Comparison of ENCODE assay signal across 16 mouse cellular contexts in the genomic region with DNA sequence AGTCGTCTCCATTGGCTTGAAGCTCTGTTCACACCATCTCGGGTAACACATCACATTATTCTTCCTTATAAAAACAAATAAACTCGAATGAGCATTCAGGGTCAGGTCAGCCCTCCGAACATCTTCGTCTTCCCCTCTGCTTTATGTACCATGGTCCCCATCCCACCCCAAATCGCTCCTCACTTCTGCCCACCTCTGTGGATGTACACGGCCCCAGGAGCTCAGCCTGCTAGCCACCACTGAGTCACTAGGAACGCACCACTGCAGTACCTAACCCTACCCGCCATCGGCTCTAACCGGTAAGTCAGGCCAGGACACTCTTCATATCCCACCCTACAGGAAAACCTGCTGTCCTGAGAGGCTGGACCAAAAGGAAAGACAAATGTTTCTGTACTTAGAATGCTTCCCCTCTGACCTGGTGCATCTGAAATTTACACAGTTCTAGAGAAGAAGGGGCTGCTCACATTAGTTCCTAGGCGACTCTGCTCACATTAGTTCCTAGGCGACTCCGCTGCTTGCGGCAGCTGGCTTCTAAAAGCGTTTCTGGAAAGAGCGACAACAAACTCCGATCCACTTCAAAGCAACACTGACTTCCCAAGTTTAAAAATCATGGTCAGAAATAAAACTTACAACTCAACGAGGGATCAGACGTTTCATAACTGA.
DNase-seq lines count a peak whose midpoint lies in the region; ATAC-seq and TF ChIP-seq lines count a peak whose summit lies in the region.
"Had no signal": no experiment of that assay in that cellular context is flagged by ENCODE, and none has a peak within 500 bp of the region (broad histone marks: within the 10 kb centered on the region; RNA-seq: fewer than 3 reads in every experiment).

No protein-coding gene starts in this region.

- H3K27me3 ChIP-seq in hindbrain, embryonic 15.5 days: no peaks in the 10 kb centered on the region
- no peaks in the 10 kb centered on the region for H3K27me3 ChIP-seq in neural tube, embryonic 14.5 days (ENCODE audit: control insufficient read depth, insufficient read depth, low read length)
- H3K27me3 ChIP-seq: embryonic facial prominence, embryonic 13.5 days; intestine, embryonic 15.5 days had no signal

- peak; percentile 39 to 47 for DNase-seq in cerebellum, postnatal 25 days
- DNase-seq in cerebellum, adult 8-10 months: no peak
- no peak for DNase-seq in left cerebral cortex, adult 2 months (ENCODE audit: extremely low spot score in 1 of 2, low spot score in 2 of 2)
- DNase-seq in left cerebral cortex, postnatal 4 days: no peak
- DNase-seq in urinary bladder, postnatal 4 days (ENCODE audit: low spot score in 2 of 2): no peak
- DNase-seq in urinary bladder, postnatal 10 days (ENCODE audit: low spot score): no peak
- DNase-seq: cerebellum, postnatal 10 days; heart, adult 11 months; kidney, postnatal 14 days; lung, postnatal 10 days; thymus, postnatal 36 days had no signal

- H3K9me3 ChIP-seq in hindbrain, embryonic 15.5 days: no peaks in the 10 kb centered on the region
- H3K9me3 ChIP-seq in neural tube, embryonic 14.5 days (ENCODE audit: control insufficient read depth, low read length): no peaks in the 10 kb centered on the region
- H3K9me3 ChIP-seq: intestine, embryonic 15.5 days had no signal

- H3K9ac ChIP-seq in hindbrain, embryonic 15.5 days: peak overlapping the region; percentile 64; the same call in 1 of the 2 replicates
- 0 out of 2 replicates have a peak overlapping the region, but pooled peaks have one; percentile 8 for H3K9ac ChIP-seq in neural tube, embryonic 14.5 days (replicated peaks; ENCODE audit: low read depth, low read length)
- H3K9ac ChIP-seq: embryonic facial prominence, embryonic 13.5 days; intestine, embryonic 15.5 days; liver, embryonic 14.5 days had no signal

- WGBS in hindbrain, embryonic 15.5 days: 78% methylated on average over 20 of the region's 20 CpGs
- 84% methylated on average over 20 of the region's 20 CpGs for WGBS in neural tube, embryonic 14.5 days

- H3K4me1 ChIP-seq in hindbrain, embryonic 15.5 days (replicated peaks): peaks cover 32% of the 10 kb centered on the region
- peaks cover 13% of the 10 kb centered on the region; the same call in 1 of the 2 replicates for H3K4me1 ChIP-seq in neural tube, embryonic 14.5 days (ENCODE audit: control insufficient read depth, insufficient read depth, low read length)
- H3K4me1 ChIP-seq: embryonic facial prominence, embryonic 13.5 days; intestine, embryonic 15.5 days had no signal

- peak overlapping the region; percentile 59 for H3K4me2 ChIP-seq in hindbrain, embryonic 15.5 days
- H3K4me2 ChIP-seq in neural tube, embryonic 14.5 days (ENCODE audit: low read depth, low read length): peak overlapping the region; percentile 55
- H3K4me2 ChIP-seq: embryonic facial prominence, embryonic 13.5 days; intestine, embryonic 15.5 days had no signal

- TF ChIP-seq CTCF in left cerebral cortex, adult 2 months (IDR thresholded peaks at IDR 0.05): no peak

- no peaks in the 10 kb centered on the region for H3K36me3 ChIP-seq in hindbrain, embryonic 15.5 days
- no peaks in the 10 kb centered on the region for H3K36me3 ChIP-seq in neural tube, embryonic 14.5 days (ENCODE audit: control insufficient read depth, insufficient read depth, low read length)
- H3K36me3 ChIP-seq: embryonic facial prominence, embryonic 13.5 days; intestine, embryonic 15.5 days had no signal

- peak overlapping the region; percentile 69; the same call in 1 of the 2 replicates for H3K27ac ChIP-seq in left cerebral cortex, adult 2 months
- H3K27ac ChIP-seq in hindbrain, embryonic 15.5 days (replicated peaks): 0 out of 2 replicates have a peak overlapping the region, but pooled peaks have one; percentile 91
- no peak overlapping the region for H3K27ac ChIP-seq in neural tube, embryonic 14.5 days (ENCODE audit: low read depth, low read length)
- H3K27ac ChIP-seq: embryonic facial prominence, embryonic 13.5 days; intestine, embryonic 15.5 days; liver, embryonic 14.5 days had no signal

- no peak for ATAC-seq in hindbrain, embryonic 15.5 days (ENCODE audit: low FRiP score, low read depth)
- no peak for ATAC-seq in neural tube, embryonic 14.5 days (ENCODE audit: low read depth)
- ATAC-seq: intestine, embryonic 15.5 days had no signal

- peak overlapping the region; percentile 46 for H3K4me3 ChIP-seq in left cerebral cortex, adult 2 months
- H3K4me3 ChIP-seq in hindbrain, embryonic 15.5 days: peak overlapping the region; percentile 52
- peak overlapping the region; percentile 38 for H3K4me3 ChIP-seq in neural tube, embryonic 14.5 days (ENCODE audit: low read depth, low read length)
- H3K4me3 ChIP-seq: embryonic facial prominence, embryonic 13.5 days; intestine, embryonic 15.5 days had no signal

- intact Hi-C loops in left cerebral cortex, adult 2 months (cut with DNase I): loop anchor here (5.0 kb wide), 1 partner anchor 59 kb away; no protein-coding TSS in a partner anchor
- intact Hi-C loops in left cerebral cortex, postnatal 4 days (cut with DNase I): no loop called here

Comparison
In these comparisons a context has a peak if more than half of its experiments do, and no peak if none do; other contexts are left out.
1. DNase-seq: peak in cerebellum, postnatal 25 days (2 of 2); none in cerebellum, adult 8-10 months (single experiment), left cerebral cortex, adult 2 months (0 of 2), left cerebral cortex, postnatal 4 days (single experiment), urinary bladder, postnatal 4 days (0 of 2) and urinary bladder, postnatal 10 days (single experiment).
2. Peak in every context shown above with its lines, with median percentiles within 50 percentile points of each other: H3K4me3 ChIP-seq.